Mouse (Mus musculus): Measurements from ENCODE around the gene Dppa1.
"Not testable (repeated sequence)": the region's sequence is repeated elsewhere in the genome, so short reads cannot be mapped to it uniquely, and the experiment has no call there.

Gene Dppa1

GRCm38 (mm10) chr11:46629211-46629795 is at the start of gene Dppa1:
Dppa1 (minus strand) TSS chr11:46629261.
- DNase-seq (ENCODE audit: low read depth, low spot score), result no peak

DNA sequence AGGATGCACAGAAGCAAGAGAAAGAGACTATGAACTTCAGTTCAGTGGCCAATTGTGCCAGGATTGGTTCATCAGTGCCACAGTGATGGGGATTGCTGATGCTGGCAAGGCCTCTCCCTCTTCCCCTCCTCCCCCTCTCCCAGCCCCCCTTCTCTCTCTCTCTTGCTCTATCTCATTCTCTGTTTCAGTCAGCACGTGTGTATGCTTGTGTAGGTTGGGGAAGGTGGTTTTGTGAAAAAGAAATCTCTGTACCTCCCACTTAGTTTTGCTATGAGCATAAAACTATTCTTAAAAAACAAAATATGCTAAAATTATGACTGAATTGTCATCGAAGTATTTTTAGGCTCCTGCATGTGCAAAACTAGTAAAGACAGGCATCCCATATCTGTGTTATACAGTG is 38.9 kb upstream of the Dppa1 start:
- DNase-seq (ENCODE audit: low read depth, low spot score), result no peak

- no peak for DNase-seq (ENCODE audit: low read depth, low spot score)
Measured at GRCm38 (mm10) chr11:46667105-46667504, 38.0 kb upstream of the Dppa1 start.

GRCm38 (mm10) chr11:46665599-46666522 is 36.8 kb upstream of the Dppa1 start:
- DNase-seq (ENCODE audit: low read depth, low spot score), result peak; percentile 51

DNA sequence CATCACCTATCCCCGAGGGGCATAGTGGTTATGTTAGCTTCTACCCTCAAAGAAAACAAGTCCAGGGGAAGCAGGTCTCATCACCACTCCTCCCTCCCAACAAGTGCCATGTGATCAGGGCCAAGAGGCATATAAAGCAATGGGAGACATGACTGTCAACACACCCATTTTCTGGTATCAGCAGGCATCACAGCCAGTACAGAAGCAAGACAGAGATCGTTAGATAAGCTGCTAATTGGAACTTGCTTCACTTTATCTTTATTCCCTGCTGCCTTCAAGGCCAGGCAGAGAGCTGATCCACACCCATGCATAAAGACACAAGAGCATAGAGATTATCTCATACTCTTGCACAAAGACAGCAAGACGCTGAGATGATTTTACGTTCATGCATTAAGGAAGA is 34.2 kb upstream of the Dppa1 start:
- DNase-seq (ENCODE audit: low read depth, low spot score), result no peak

DNA sequence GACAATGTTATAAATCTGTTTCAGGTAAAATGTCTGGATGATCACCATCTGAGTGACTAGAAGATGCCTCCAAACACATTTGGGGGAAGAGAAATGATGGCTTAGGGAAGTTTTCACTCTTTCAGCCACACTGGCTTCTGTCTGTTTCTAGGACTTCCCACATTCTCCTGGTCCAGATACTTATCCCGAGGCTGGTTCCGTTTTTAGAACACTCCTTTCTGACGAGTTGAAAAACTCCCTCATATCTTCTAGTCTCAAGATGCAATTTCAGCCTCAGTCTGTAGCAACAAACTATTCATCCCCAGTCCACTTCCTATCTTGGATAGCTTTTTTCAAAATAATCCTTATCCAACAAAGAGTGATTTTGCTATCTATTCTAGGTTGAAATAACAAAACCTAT is 23.4 kb upstream of the Dppa1 start:
- DNase-seq (ENCODE audit: low read depth, low spot score), result no peak

GRCm38 (mm10) chr11:46649655-46650054 is 20.6 kb upstream of the Dppa1 start:
- DNase-seq (ENCODE audit: low read depth, low spot score), result not testable (repeated sequence)

DNA sequence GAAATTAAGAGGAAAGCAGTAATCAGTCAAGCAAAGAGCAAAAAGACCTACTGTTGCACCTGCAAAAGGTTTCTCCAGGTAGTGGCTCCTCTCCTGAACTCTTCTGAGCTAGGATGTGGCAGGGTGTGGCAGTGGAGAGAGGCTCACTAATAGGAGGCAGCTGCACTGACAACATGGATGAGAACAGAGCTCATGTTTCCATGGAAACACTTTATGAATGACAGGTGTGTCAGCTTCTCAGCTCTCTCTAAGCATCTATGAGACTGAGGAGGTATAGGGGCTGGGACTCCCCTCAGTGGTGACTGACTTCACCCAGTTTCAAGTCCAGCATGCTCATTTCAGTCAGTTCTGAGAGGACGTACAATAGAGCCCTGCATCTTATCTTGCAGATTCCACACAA is 15.8 kb upstream of the Dppa1 start:
- no peak for DNase-seq (ENCODE audit: low read depth, low spot score)

- peak; percentile 37 for DNase-seq (ENCODE audit: low read depth, low spot score)
Measured at GRCm38 (mm10) chr11:46636568-46636967, 7.5 kb upstream of the Dppa1 start.

DNA sequence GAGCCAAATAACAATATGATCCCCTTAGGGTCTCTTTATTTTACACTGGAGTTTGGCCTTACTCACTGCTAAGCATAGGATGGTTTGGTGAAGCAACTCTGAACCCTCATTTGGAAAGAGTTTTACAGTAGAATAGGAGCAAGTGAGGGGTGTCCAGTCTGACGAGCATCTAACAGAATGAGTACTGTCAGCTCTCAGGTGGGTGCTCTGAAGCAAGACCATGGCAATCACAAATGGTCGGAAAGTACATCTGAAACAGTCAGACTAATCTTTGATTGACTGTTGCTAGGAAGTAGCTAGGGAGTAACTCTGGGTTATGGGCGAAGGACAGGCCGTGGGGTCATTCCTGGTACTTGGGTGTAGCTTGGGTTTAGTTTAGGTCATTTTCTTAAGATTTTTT is 6.5 kb upstream of the Dppa1 start:
- DNase-seq (ENCODE audit: low read depth, low spot score), result peak; percentile 43

- DNase-seq (ENCODE audit: low read depth, low spot score), result no peak
Measured at GRCm38 (mm10) chr11:46631635-46632034, 2.6 kb upstream of the Dppa1 start.

DNA sequence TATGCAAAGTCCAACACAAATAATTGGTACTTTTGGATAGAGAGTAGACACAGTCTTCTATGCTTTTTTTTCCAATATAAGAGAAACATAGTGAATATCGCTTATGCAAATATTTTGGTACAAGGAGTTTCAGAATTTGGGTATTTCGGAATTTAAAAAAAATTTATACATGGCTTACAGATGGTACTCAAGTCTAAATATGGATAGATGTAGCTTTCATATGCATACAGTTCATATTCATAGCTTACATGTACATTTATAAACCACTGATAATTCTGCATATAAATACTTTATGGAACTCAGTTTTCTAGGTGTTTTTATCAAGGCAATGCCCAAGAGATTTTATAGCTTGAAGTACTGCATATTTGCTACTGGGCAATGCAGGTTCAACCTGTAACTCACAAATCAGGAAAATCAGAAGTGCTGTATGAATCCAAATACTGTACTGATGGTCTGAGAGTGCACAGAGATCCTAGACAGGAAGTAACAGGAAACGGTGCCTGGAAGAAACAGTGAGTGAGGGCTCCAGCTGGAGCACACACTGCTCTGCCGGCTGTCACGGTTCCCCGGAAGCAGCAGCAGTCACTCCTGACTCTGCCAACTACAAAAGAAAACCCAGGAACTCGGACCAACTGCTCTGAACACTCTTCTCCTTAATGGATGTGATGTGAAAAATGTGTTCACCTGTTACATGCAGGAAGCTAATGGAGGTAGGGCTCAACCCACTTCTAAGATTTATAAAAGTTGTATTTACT is 8.5 kb downstream of the Dppa1 start:
- no peak for DNase-seq (ENCODE audit: low read depth, low spot score)

DNA sequence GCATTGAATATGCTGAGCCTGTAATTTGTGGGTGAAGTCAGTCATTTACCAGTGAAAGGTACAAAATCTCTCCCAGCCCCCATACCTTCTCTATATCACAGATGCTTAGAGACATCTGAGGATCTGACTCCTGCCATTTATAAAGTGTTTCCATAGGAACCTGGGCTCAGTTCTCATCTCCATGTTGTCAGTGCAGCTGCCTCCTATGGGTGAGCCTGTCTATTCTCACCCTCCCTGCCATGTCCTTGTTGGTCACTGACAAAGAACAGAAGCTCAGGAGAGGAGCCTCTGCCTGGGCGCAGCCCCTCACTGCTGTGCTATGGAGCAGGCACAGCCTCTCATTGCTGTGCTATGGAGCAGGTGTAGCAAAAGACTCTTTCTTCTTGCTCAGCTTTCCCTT is 9.1 kb downstream of the Dppa1 start:
- no peak for DNase-seq (ENCODE audit: low read depth, low spot score)

DNA sequence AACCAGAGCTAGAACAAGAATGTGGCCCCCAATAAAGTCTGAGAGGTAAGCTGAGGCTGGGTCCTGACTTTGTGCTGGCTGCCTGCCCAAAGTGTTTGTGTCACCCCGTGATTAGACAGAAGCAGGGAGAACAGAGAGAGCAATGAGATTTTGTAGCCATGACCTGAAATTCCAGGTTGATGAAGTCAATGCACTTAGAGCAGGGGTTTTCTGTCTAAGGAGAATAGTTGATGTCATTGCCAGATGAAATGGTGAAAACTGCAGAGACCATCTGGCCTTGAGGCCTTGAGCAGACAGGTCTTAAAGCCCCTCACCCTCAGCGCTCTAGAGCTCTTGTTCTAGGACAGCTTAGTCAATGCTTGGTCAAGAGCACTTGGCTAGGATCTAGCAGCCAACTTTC is 36.6 kb downstream of the Dppa1 start:
- DNase-seq (ENCODE audit: low read depth, low spot score), result no peak

- DNase-seq (ENCODE audit: low read depth, low spot score), result no peak
Measured at GRCm38 (mm10) chr11:46582741-46583140, 46.3 kb downstream of the Dppa1 start.

DNA sequence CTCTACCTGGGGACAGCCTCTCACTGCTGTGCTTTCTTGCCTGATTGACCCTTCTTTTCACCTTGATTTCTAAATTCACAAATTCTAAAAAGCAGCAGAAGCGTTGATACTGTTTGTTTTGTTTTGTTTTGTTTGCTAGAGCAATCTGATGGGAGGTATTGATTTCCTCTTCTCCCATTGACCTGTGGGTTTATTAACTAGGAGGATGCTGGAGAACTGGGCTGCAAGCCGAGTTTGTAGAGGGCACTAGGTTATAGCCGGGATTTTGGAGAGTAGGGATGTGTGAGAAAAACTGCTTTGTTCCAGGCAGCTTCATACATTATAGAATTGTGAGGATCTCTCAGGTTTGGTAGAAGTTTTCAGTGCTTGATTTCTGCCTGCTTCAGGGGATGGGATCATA is 48.6 kb downstream of the Dppa1 start:
- no peak for DNase-seq (ENCODE audit: low read depth, low spot score)

GRCm38 (mm10) chr11:46578771-46579281 is 50.2 kb downstream of the Dppa1 start:
- no peak for DNase-seq (ENCODE audit: low read depth, low spot score)

DNA sequence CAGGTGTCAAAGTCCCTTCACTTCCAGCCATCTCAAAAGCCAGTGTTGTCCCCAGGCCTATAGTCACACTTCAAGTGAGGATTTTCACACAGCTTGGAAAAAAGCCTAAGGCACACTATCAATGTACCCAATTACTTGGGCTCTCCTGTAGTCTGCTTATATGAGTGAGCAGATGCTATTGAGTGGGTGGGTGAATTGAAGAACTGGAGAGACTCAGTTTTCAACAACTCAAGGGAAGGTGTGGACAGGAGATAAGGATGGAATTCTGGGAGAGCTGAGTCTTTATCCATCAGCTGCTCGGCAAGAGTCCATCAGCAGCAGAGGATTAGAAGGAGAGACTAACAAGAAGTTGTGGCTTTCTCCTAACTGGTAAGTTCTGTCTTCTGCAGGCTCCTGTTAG is 57.7 kb downstream of the Dppa1 start, which contains the start of gene BC053393:
BC053393 (plus strand) TSS at position 210 of the 400 bp plus-strand sequence.
- no peak for DNase-seq (ENCODE audit: low read depth, low spot score)

DNA sequence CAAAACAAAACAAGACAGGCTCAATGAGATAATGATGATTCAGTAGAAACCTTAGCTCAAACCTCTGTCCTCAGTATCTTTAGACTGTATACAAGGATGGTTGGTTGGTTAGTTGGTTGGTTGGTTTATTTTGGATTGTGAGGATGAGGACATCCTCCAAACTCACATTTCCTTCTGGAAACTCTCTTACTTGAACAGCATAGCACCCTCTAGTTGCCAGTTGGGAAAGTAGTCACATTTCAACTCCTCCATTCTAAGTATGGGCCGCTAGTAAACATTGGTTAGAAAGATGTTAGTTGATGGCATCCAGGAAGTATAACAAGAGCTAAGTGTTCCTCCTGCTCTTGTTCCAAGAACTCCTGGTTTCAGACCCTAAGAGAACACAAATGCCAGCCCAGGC is 60.0 kb downstream of the Dppa1 start:
- no peak for DNase-seq (ENCODE audit: low read depth, low spot score)

- DNase-seq (ENCODE audit: low read depth, low spot score), result no peak
Measured at GRCm38 (mm10) chr11:46565967-46566366, 63.1 kb downstream of the Dppa1 start.

- DNase-seq (ENCODE audit: low read depth, low spot score), result no peak
Measured at GRCm38 (mm10) chr11:46564671-46565070, 64.4 kb downstream of the Dppa1 start.

DNA sequence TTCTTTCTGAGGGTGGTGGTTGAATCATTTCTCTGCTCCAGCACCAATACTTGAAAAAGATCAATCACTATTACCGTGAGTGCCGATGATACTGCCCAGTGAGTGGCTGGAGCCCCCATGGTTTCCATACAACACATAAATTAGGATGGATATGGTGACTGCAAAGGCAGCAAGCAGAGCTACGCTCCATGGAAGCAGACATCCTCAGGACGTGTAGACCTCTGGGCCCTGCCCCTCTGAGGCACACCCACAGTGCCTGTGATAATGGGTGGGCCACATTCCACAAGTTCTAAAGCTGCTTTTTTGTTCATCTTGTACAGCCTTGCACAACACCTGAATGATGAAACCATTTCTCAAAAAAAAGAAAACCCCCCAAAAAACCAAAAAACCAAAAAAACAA is 68.0 kb downstream of the Dppa1 start:
- no peak for DNase-seq (ENCODE audit: low read depth, low spot score)
